25 mouse cellular contexts compared by ENCODE assay signal in genomic region chr7:28427738-28428137, GRCm38 (mm10). TPM values are rescaled to one million over a fixed set of nuclear protein-coding genes. Genes with fewer than 3 reads are reported as not detected.
DNase-seq lines count a peak whose midpoint lies in the region; ATAC-seq and TF ChIP-seq lines count a peak whose summit lies in the region.
"Had no signal": no experiment of that assay in that cellular context is flagged by ENCODE, and none has a peak within 500 bp of the region (broad histone marks: within the 10 kb centered on the region; RNA-seq: fewer than 3 reads in every experiment).

No protein-coding gene starts in this region.

- H3K4me3 ChIP-seq in gastrocnemius, adult 2 months: no peak overlapping the region
- H3K4me3 ChIP-seq in heart, embryonic 16.5 days (ENCODE audit: low read length): no peak overlapping the region
- H3K4me3 ChIP-seq in heart, embryonic 12.5 days: no peak overlapping the region
- H3K4me3 ChIP-seq: embryonic facial prominence, embryonic 13.5 days; forebrain, embryonic 10.5 days; forebrain, embryonic 15.5 days; hindbrain, embryonic 13.5 days; lung, embryonic 15.5 days had no signal

- DNase-seq in gastrocnemius, adult 2 months: no peak
- no peak for DNase-seq in gastrocnemius, postnatal 36 days
- peak; percentile 39 for DNase-seq in kidney, postnatal 14 days
- DNase-seq in kidney, adult 11 months: no peak
- peak; percentile 40 for DNase-seq in NIH3T3 (ENCODE audit: low read depth)
- no peak for DNase-seq in right cerebral cortex, postnatal 25 days
- DNase-seq: adrenal gland, postnatal 10 days; cerebellum, adult 11 months; cerebellum, postnatal 10 days; kidney, postnatal 10 days; left cerebral cortex, postnatal 4 days; spleen, adult 18-20 months; thymus, postnatal 14 days had no signal

- intact Hi-C loops in gastrocnemius, adult 2 months (cut with DNase I): no loop called here
- intact Hi-C loops in gastrocnemius, postnatal 36 days (cut with DNase I): no loop called here

- TF ChIP-seq CTCF in gastrocnemius, adult 2 months (IDR thresholded peaks at IDR 0.05): no peak

- H3K4me1 ChIP-seq in heart, embryonic 16.5 days (ENCODE audit: control insufficient read depth, insufficient read depth, low read length): peaks cover 30% of the 10 kb centered on the region
- peaks cover 24% of the 10 kb centered on the region for H3K4me1 ChIP-seq in heart, embryonic 12.5 days (replicated peaks)

- H3K27ac ChIP-seq in gastrocnemius, adult 2 months: peak overlapping the region; percentile 43; the same call in 1 of the 2 replicates
- H3K27ac ChIP-seq in heart, embryonic 16.5 days (ENCODE audit: low read length): peak overlapping the region; percentile 34
- no peak overlapping the region for H3K27ac ChIP-seq in heart, embryonic 12.5 days (ENCODE audit: poor library complexity, severe bottlenecking)
- H3K27ac ChIP-seq: embryonic facial prominence, embryonic 13.5 days; forebrain, embryonic 10.5 days; forebrain, embryonic 15.5 days; hindbrain, embryonic 13.5 days; lung, embryonic 15.5 days had no signal

- peak; percentile 68 for ATAC-seq in heart, embryonic 16.5 days (replicated peaks; ENCODE audit: extremely low read depth, insufficient read depth, low FRiP score)
- no peak for ATAC-seq in heart, embryonic 12.5 days (ENCODE audit: insufficient number of reproducible peaks, low FRiP score)
- ATAC-seq: forebrain, embryonic 15.5 days; intestine, embryonic 16.5 days; midbrain, embryonic 16.5 days; Patski had no signal

- no peak overlapping the region for H3K9ac ChIP-seq in heart, embryonic 16.5 days (ENCODE audit: low read length)
- no peak overlapping the region for H3K9ac ChIP-seq in heart, embryonic 12.5 days
- H3K9ac ChIP-seq: embryonic facial prominence, embryonic 13.5 days; forebrain, embryonic 15.5 days; hindbrain, embryonic 13.5 days; lung, embryonic 15.5 days had no signal

- peaks cover 8% of the 10 kb centered on the region for H3K36me3 ChIP-seq in heart, embryonic 16.5 days (ENCODE audit: control insufficient read depth, insufficient read depth)
- peaks cover 16% of the 10 kb centered on the region for H3K36me3 ChIP-seq in heart, embryonic 12.5 days

- H3K9me3 ChIP-seq in heart, embryonic 16.5 days (replicated peaks; ENCODE audit: control insufficient read depth, low read length): no peaks in the 10 kb centered on the region
- H3K9me3 ChIP-seq in heart, embryonic 12.5 days (replicated peaks): no peaks in the 10 kb centered on the region
- H3K9me3 ChIP-seq: embryonic facial prominence, embryonic 13.5 days; forebrain, embryonic 10.5 days; forebrain, embryonic 15.5 days; G1E; hindbrain, embryonic 13.5 days; lung, embryonic 15.5 days had no signal

- H3K27me3 ChIP-seq in heart, embryonic 16.5 days (ENCODE audit: control insufficient read depth, insufficient read depth, low read length): no peaks in the 10 kb centered on the region
- H3K27me3 ChIP-seq in heart, embryonic 12.5 days (replicated peaks): no peaks in the 10 kb centered on the region
- H3K27me3 ChIP-seq: embryonic facial prominence, embryonic 13.5 days; forebrain, embryonic 15.5 days; hindbrain, embryonic 13.5 days; lung, embryonic 15.5 days; Patski had no signal

- H3K4me2 ChIP-seq in heart, embryonic 16.5 days (ENCODE audit: low read depth, low read length): no peak overlapping the region
- no peak overlapping the region for H3K4me2 ChIP-seq in heart, embryonic 12.5 days
- H3K4me2 ChIP-seq: embryonic facial prominence, embryonic 13.5 days; forebrain, embryonic 15.5 days; hindbrain, embryonic 13.5 days; lung, embryonic 15.5 days; midbrain, embryonic 11.5 days had no signal

RNA-seq across cellular contexts. Expression of gene Gmfg, which starts 9.5 kb away (rescaled TPM):
- 1 to 10 TPM; 2.1 to 2.4 TPM for total RNA-seq in gastrocnemius, adult 2 months (2021)
- 1 to 10 TPM; 2.2 to 4.4 TPM for total RNA-seq in gastrocnemius, postnatal 36 days (2021)
- polyA plus RNA-seq in heart, embryonic 16.5 days (2015; fragmentation: Nextera tagmentation; extraction: Ambion mirVana): 17.9 and 32.7 TPM in 2 replicates
- polyA plus RNA-seq in heart, embryonic 12.5 days (2016; fragmentation: Nextera tagmentation; extraction: Ambion mirVana): 4.9 and 5.4 TPM in 2 replicates

RNA-seq across cellular contexts. Expression of gene Lrfn1, which starts 24.0 kb away (rescaled TPM):
- total RNA-seq in gastrocnemius, adult 2 months (2021): under 1 TPM; 0.14 to 0.18 TPM
- under 1 TPM; 0.20 to 0.30 TPM for total RNA-seq in gastrocnemius, postnatal 36 days (2021)
- polyA plus RNA-seq in heart, embryonic 16.5 days (2015; fragmentation: Nextera tagmentation; extraction: Ambion mirVana): 0.72 and 0.80 TPM in 2 replicates
- 1.5 and 2.0 TPM in 2 replicates for polyA plus RNA-seq in heart, embryonic 12.5 days (2016; fragmentation: Nextera tagmentation; extraction: Ambion mirVana)

RNA-seq across cellular contexts. Expression of gene Paf1, which starts 35.0 kb away (rescaled TPM):
- total RNA-seq in gastrocnemius, adult 2 months (2021): 10 to 100 TPM; 31.0 to 35.0 TPM
- 10 to 100 TPM; 27.0 to 27.6 TPM for total RNA-seq in gastrocnemius, postnatal 36 days (2021)
- 78.9 and 79.9 TPM in 2 replicates for polyA plus RNA-seq in heart, embryonic 16.5 days (2015; fragmentation: Nextera tagmentation; extraction: Ambion mirVana)
- polyA plus RNA-seq in heart, embryonic 12.5 days (2016; fragmentation: Nextera tagmentation; extraction: Ambion mirVana): 68.5 and 70.4 TPM in 2 replicates

RNA-seq across cellular contexts. Expression of gene Med29, which starts 35.2 kb away (rescaled TPM):
- total RNA-seq in gastrocnemius, adult 2 months (2021): 10 to 100 TPM; 22.1 to 28.3 TPM
- total RNA-seq in gastrocnemius, postnatal 36 days (2021): 10 to 100 TPM; 19.1 to 22.1 TPM
- 41.3 and 50.1 TPM in 2 replicates for polyA plus RNA-seq in heart, embryonic 16.5 days (2015; fragmentation: Nextera tagmentation; extraction: Ambion mirVana)
- 45.4 and 46.5 TPM in 2 replicates for polyA plus RNA-seq in heart, embryonic 12.5 days (2016; fragmentation: Nextera tagmentation; extraction: Ambion mirVana)

RNA-seq across cellular contexts. Expression of gene Zfp36, which starts 47.7 kb away (rescaled TPM):
- total RNA-seq in gastrocnemius, adult 2 months (2021): 10 to 100 TPM; 10.0 to 36.7 TPM
- total RNA-seq in gastrocnemius, postnatal 36 days (2021): 10 to 100 TPM in 1 of 2 experiments, 1 to 10 TPM in 1; 6.1 to 20.5 TPM
- 15.4 and 18.5 TPM in 2 replicates for polyA plus RNA-seq in heart, embryonic 16.5 days (2015; fragmentation: Nextera tagmentation; extraction: Ambion mirVana)
- 15.9 and 16.5 TPM in 2 replicates for polyA plus RNA-seq in heart, embryonic 12.5 days (2016; fragmentation: Nextera tagmentation; extraction: Ambion mirVana)

Comparison
In these comparisons a context has a peak if more than half of its experiments do, and no peak if none do; other contexts are left out.
1. DNase-seq: peak in kidney, postnatal 14 days (single experiment) and NIH3T3 (single experiment); none in gastrocnemius, adult 2 months (single experiment), gastrocnemius, postnatal 36 days (0 of 2), kidney, adult 11 months (single experiment) and right cerebral cortex, postnatal 25 days (single experiment).